Mouse (Mus musculus): Measurements from ENCODE around the gene 4921536K21Rik. TPM values are rescaled to one million over a fixed set of nuclear protein-coding genes. Genes with fewer than 3 reads are reported as not detected.

Gene 4921536K21Rik
- total and polyA plus RNA-seq, 3 experiments = 0.21 to 0.61 TPM; not detected in 1

DNA sequence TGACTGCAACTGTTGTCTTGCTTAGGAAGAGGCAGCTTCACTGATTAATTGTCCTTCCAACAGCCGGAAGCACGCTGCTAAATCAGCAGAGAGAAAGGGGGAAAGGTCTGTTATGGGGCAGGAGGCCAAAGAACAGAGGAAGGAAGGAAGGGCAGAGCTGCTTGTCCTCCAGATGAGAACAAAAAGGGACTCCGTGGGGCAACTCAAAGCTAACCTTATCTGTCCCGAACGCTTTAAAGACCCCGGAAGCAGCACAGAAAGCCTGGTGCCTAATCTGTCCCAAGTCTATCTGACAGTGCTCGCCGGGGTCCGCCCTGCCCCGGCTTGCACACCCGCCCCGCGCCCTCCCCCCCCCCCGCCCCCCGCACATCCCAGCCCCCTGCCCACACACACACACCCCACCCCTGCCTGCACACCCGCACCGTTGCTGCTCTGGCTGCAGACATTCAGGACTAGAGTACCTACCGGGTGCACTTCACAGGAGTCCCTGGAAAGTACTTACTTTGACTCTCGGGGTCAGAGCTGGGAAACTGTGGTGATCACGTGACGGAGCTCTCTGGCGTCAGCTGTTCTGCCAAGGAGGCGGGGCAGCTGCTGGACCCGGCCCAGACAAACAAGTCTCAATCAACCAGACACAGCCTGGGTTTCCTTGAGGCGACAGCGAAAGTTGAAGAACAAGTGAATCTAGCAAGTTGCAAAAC lies 36.8 kb upstream of the 4921536K21Rik start, which contains the start of gene Tcn2:
Gene Tcn2, minus strand, starts transcription at position 649 of the 701 bp plus-strand sequence.
- H3K4me2 ChIP-seq (ENCODE audit: insufficient read depth, low read depth, poor library complexity, severe bottlenecking) = peak within 1 kb of the TSS; percentile 64
- H3K27me3 ChIP-seq (replicated peaks) = peaks cover 85% of the 10 kb centered on the region
- peak within 1 kb of the TSS; percentile 28; the same call in 1 of the 2 replicates for H3K9ac ChIP-seq (ENCODE audit: insufficient read depth, low read depth)
- no peaks in the 10 kb centered on the region for H3K79me2 ChIP-seq (replicated peaks; ENCODE audit: control insufficient read depth, extremely low read depth, insufficient read depth, poor library complexity, severe bottlenecking)
- H3K4me1 ChIP-seq (ENCODE audit: control insufficient read depth in 1 of 2, insufficient read depth in 2 of 2) = peaks cover 0 to 7% of the 10 kb centered on the region in 2 experiments; a peak in 2 of 4 replicates
- no peaks in the 10 kb centered on the region for H3K36me3 ChIP-seq (replicated peaks in 1 of 2; ENCODE audit: control insufficient read depth in 1 of 2, insufficient read depth in 1 of 2, low read length in 1 of 2)
- dilution Hi-C loops (cut with MboI; ENCODE audit: extremely low pct_ligation_motif_present, extremely low pct_unique_long_range_greater_than_20kb, low sequenced_read_pairs) = no loop called here
- H3K27ac ChIP-seq (ENCODE audit: insufficient read depth, low read depth) = no peak within 1 kb of the TSS
- in situ Hi-C loops (cut with MboI; ENCODE audit: low pct_ligation_motif_present, low pct_unique_long_range_greater_than_20kb, low sequenced_read_pairs) = no loop called here
- DNase-seq (ENCODE audit: extremely low read depth) = peak; percentile 62
- TF ChIP-seq USF1 (IDR thresholded peaks at IDR 0.05; ENCODE audit: low read depth, low read length) (peak; percentile 97), SIN3A (IDR thresholded peaks at IDR 0.05; ENCODE audit: low read length) (peak; percentile 83), TCF12 (IDR thresholded peaks at IDR 0.05; ENCODE audit: low read depth, low read length) (peak; percentile 46; the same call in 1 of the 2 replicates), IRF4 (IDR thresholded peaks at IDR 0.05; ENCODE audit: low read depth, low read length) (no peak; the same call in 1 of the 2 replicates), MXI1 (IDR thresholded peaks at IDR 0.05; ENCODE audit: low read depth, low read length) (no peak), USF2 (conservative IDR thresholded peaks at IDR 0.05; ENCODE audit: low read depth, low read length) (peak; percentile 97), MAZ (IDR thresholded peaks at IDR 0.05; ENCODE audit: low read depth, low read length) (peak; percentile 16; the same call in 1 of the 2 replicates), MAX (IDR thresholded peaks at IDR 0.05; ENCODE audit: low read length) (peak; percentile 95), BHLHE40 (IDR thresholded peaks at IDR 0.05; ENCODE audit: low read depth, low read length) (peak; percentile 89)
- H3K9me3 ChIP-seq (replicated peaks; ENCODE audit: low read length) = no peaks in the 10 kb centered on the region
- H3K4me3 ChIP-seq (replicated peaks in 1 of 3; ENCODE audit: low read depth in 2 of 3, low read length in 2 of 3, poor library complexity in 1 of 3) = peak within 1 kb of the TSS; percentile 24 to 60 (median 36)

DNA sequence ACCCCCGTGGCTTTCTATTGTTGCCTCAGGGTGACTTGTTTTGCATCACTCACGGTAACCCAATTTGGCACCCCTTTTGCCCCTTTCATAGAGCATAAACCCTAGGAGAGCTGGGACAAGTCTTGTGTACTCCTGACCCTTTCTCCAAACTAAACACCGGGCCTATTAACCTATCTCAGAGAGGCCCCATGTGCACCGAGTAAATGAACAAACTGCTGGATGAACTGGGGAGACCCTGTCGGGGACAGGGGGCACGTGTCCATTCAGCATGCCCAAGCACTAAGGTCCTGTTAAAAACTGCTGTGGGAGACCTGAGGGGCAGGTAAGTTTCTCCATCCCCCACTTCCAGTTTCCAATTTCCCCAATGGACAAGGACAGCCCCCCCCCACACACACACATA lies 36.0 kb upstream of the 4921536K21Rik start:
- TF ChIP-seq GABPA (IDR thresholded peaks at IDR 0.05; ENCODE audit: insufficient replicate concordance, low read depth, low read length) = no peak
- no peak for TF ChIP-seq ELF1 (IDR thresholded peaks at IDR 0.05; ENCODE audit: low read depth, low read length)
- no peak for TF ChIP-seq CHD1 (IDR thresholded peaks at IDR 0.05; ENCODE audit: low read depth, low read length)
- TF ChIP-seq JUN (IDR thresholded peaks at IDR 0.05; ENCODE audit: insufficient read depth, low read depth, low read length) = no peak
- TF ChIP-seq MAFK (IDR thresholded peaks at IDR 0.05; ENCODE audit: insufficient replicate concordance, low read length) = no peak
- TF ChIP-seq HCFC1 (IDR thresholded peaks at IDR 0.05; ENCODE audit: low read depth, low read length) = no peak
- TF ChIP-seq ZNF384 (IDR thresholded peaks at IDR 0.05; ENCODE audit: low read depth, low read length) = no peak
- no peak for TF ChIP-seq SMC3 (IDR thresholded peaks at IDR 0.05; ENCODE audit: low read depth, low read length)
- no peak for TF ChIP-seq PAX5 (IDR thresholded peaks at IDR 0.05; ENCODE audit: low read length)
- H3K4me3 ChIP-seq (replicated peaks in 1 of 3; ENCODE audit: low read depth in 2 of 3, low read length in 2 of 3, poor library complexity in 1 of 3) = no peak overlapping the region
- dilution Hi-C loops (cut with MboI; ENCODE audit: extremely low pct_ligation_motif_present, extremely low pct_unique_long_range_greater_than_20kb, low sequenced_read_pairs) = no loop called here

More for the DNA sequence above, 36.0 kb upstream of the 4921536K21Rik start:
- no peak for DNase-seq (ENCODE audit: extremely low read depth)
- H3K36me3 ChIP-seq (replicated peaks in 1 of 2; ENCODE audit: control insufficient read depth in 1 of 2, insufficient read depth in 1 of 2, low read length in 1 of 2) = no peaks in the 10 kb centered on the region
- H3K9me3 ChIP-seq (replicated peaks; ENCODE audit: low read length) = no peaks in the 10 kb centered on the region
- H3K27me3 ChIP-seq (replicated peaks) = peaks cover 86% of the 10 kb centered on the region
- peaks cover 0 to 7% of the 10 kb centered on the region in 2 experiments; a peak in 2 of 4 replicates for H3K4me1 ChIP-seq (ENCODE audit: control insufficient read depth in 1 of 2, insufficient read depth in 2 of 2)
- in situ Hi-C loops (cut with MboI; ENCODE audit: low pct_ligation_motif_present, low pct_unique_long_range_greater_than_20kb, low sequenced_read_pairs) = no loop called here
- 0 out of 2 replicates have a peak overlapping the region, but pooled peaks have one; percentile 64 for H3K4me2 ChIP-seq (ENCODE audit: insufficient read depth, low read depth, poor library complexity, severe bottlenecking)
- no peak overlapping the region for H3K9ac ChIP-seq (ENCODE audit: insufficient read depth, low read depth)
- no peaks in the 10 kb centered on the region for H3K79me2 ChIP-seq (replicated peaks; ENCODE audit: control insufficient read depth, extremely low read depth, insufficient read depth, poor library complexity, severe bottlenecking)
- no peak overlapping the region for H3K27ac ChIP-seq (ENCODE audit: insufficient read depth, low read depth)

Measured in CH12.LX (cell line).